Mouse (Mus musculus): ENCODE results near the gene Srms. TPM values are rescaled to one million over a fixed set of nuclear protein-coding genes. Genes with fewer than 3 reads are reported as not detected.

Srms gene
- polyA plus RNA-seq, 1 experiment from 2014 or later = 0.32 TPM

GRCm38 (mm10) chr2:181160821-181161220 is 52.2 kb downstream of the Srms start:
- no peak overlapping the region for H3K4me2 ChIP-seq
- H3K9me3 ChIP-seq (replicated peaks) = no peaks in the 10 kb centered on the region
- no peak for ATAC-seq (ENCODE audit: insufficient number of reproducible peaks, low FRiP score)
- H3K27ac ChIP-seq (ENCODE audit: poor library complexity, severe bottlenecking) = no peak overlapping the region
- H3K36me3 ChIP-seq = no peaks in the 10 kb centered on the region
- WGBS = 69% methylated on average over 4 of the region's 4 CpGs
- no peak overlapping the region for H3K4me3 ChIP-seq
- no peak overlapping the region for H3K9ac ChIP-seq
- H3K27me3 ChIP-seq (replicated peaks) = peaks cover 35% of the 10 kb centered on the region
- H3K4me1 ChIP-seq (replicated peaks) = peaks cover 38% of the 10 kb centered on the region

GRCm38 (mm10) chr2:181159771-181160170 is 53.2 kb downstream of the Srms start:
- H3K9me3 ChIP-seq (replicated peaks) = no peaks in the 10 kb centered on the region
- peaks cover 48% of the 10 kb centered on the region for H3K4me1 ChIP-seq (replicated peaks)
- peak overlapping the region; percentile 56 for H3K4me2 ChIP-seq
- no peaks in the 10 kb centered on the region for H3K36me3 ChIP-seq
- H3K27ac ChIP-seq (ENCODE audit: poor library complexity, severe bottlenecking) = peak overlapping the region; percentile 94
- H3K27me3 ChIP-seq (replicated peaks) = peaks cover 43% of the 10 kb centered on the region
- no peak overlapping the region for H3K4me3 ChIP-seq
- H3K9ac ChIP-seq = 0 out of 2 replicates have a peak overlapping the region, but pooled peaks have one; percentile 45
- WGBS = 0% methylated on average over 2 of the region's 2 CpGs
- peak; percentile 62; the same call in 1 of the 2 replicates for ATAC-seq (ENCODE audit: insufficient number of reproducible peaks, low FRiP score)

- peak overlapping the region; percentile 94 for H3K27ac ChIP-seq (ENCODE audit: poor library complexity, severe bottlenecking)
- WGBS = 30% methylated on average over 7 of the region's 7 CpGs
- 0 out of 2 replicates have a peak overlapping the region, but pooled peaks have one; percentile 34 for H3K9ac ChIP-seq
- peak overlapping the region; percentile 56 for H3K4me2 ChIP-seq
- ATAC-seq (ENCODE audit: insufficient number of reproducible peaks, low FRiP score) = peak; percentile 54; the same call in 1 of the 2 replicates
- H3K36me3 ChIP-seq = no peaks in the 10 kb centered on the region
- peaks cover 55% of the 10 kb centered on the region for H3K4me1 ChIP-seq (replicated peaks)
- no peaks in the 10 kb centered on the region for H3K9me3 ChIP-seq (replicated peaks)
- no peak overlapping the region for H3K4me3 ChIP-seq
- peaks cover 44% of the 10 kb centered on the region for H3K27me3 ChIP-seq (replicated peaks)
Observed at GRCm38 (mm10) chr2:181159091-181159514, 53.9 kb downstream of the Srms start.

GRCm38 (mm10) chr2:181158471-181158870 is 54.5 kb downstream of the Srms start:
- Histone ChIP-seq H3K9ac (no peak overlapping the region), H3K27ac (ENCODE audit: poor library complexity, severe bottlenecking) (peak overlapping the region; percentile 78), H3K36me3 (no peaks in the 10 kb centered on the region)

GRCm38 (mm10) chr2:181157716-181158302 is 55.2 kb downstream of the Srms start:
- H3K9me3 ChIP-seq (replicated peaks) = no peaks in the 10 kb centered on the region
- H3K36me3 ChIP-seq = peaks cover 6% of the 10 kb centered on the region
- H3K4me1 ChIP-seq (replicated peaks) = peaks cover 59% of the 10 kb centered on the region
- peaks cover 48% of the 10 kb centered on the region for H3K27me3 ChIP-seq (replicated peaks)
- ATAC-seq (ENCODE audit: insufficient number of reproducible peaks, low FRiP score) = no peak
- 73% methylated on average over 6 of the region's 6 CpGs for WGBS
- no peak overlapping the region for H3K4me3 ChIP-seq
- H3K4me2 ChIP-seq = no peak overlapping the region
- H3K9ac ChIP-seq = no peak overlapping the region
- no peak overlapping the region for H3K27ac ChIP-seq (ENCODE audit: poor library complexity, severe bottlenecking)

More at GRCm38 (mm10) chr2:181158471-181158870, 54.5 kb downstream of the Srms start:
- H3K4me3 ChIP-seq = no peak overlapping the region
- H3K9me3 ChIP-seq (replicated peaks) = no peaks in the 10 kb centered on the region
- H3K27me3 ChIP-seq (replicated peaks) = peaks cover 44% of the 10 kb centered on the region
- no peak for ATAC-seq (ENCODE audit: insufficient number of reproducible peaks, low FRiP score)
- peaks cover 59% of the 10 kb centered on the region for H3K4me1 ChIP-seq (replicated peaks)
- 81% methylated on average over 2 of the region's 2 CpGs for WGBS
- no peak overlapping the region for H3K4me2 ChIP-seq

GRCm38 (mm10) chr2:181157180-181157579 is 55.8 kb downstream of the Srms start:
- ATAC-seq (ENCODE audit: insufficient number of reproducible peaks, low FRiP score) = no peak
- Histone ChIP-seq H3K27me3 (replicated peaks) (peaks cover 53% of the 10 kb centered on the region), H3K9me3 (replicated peaks) (no peaks in the 10 kb centered on the region), H3K4me3 (peak overlapping the region; percentile 55), H3K9ac (peak overlapping the region; percentile 76; the same call in 1 of the 2 replicates), H3K27ac (ENCODE audit: poor library complexity, severe bottlenecking) (peak overlapping the region; percentile 79; the same call in 1 of the 2 replicates), H3K36me3 (peaks cover 11% of the 10 kb centered on the region), H3K4me2 (peak overlapping the region; percentile 62), H3K4me1 (replicated peaks) (peaks cover 59% of the 10 kb centered on the region)
- 62% methylated on average over 4 of the region's 4 CpGs for WGBS

GRCm38 (mm10) chr2:181156248-181157121 is 56.5 kb downstream of the Srms start, which contains the start of gene Eef1a2:
Eef1a2 (minus strand) TSS chr2:181157014.
- Histone ChIP-seq H3K27ac (ENCODE audit: poor library complexity, severe bottlenecking) (peak within 1 kb of the TSS; percentile 79), H3K4me1 (replicated peaks) (peaks cover 59% of the 10 kb centered on the region), H3K27me3 (replicated peaks) (peaks cover 57% of the 10 kb centered on the region), H3K9me3 (replicated peaks) (no peaks in the 10 kb centered on the region), H3K4me3 (peak within 1 kb of the TSS; percentile 55), H3K9ac (peak within 1 kb of the TSS; percentile 76), H3K36me3 (peaks cover 14% of the 10 kb centered on the region), H3K4me2 (peak within 1 kb of the TSS; percentile 62)
- 2% methylated on average over 55 of the region's 55 CpGs for WGBS
- ATAC-seq (ENCODE audit: insufficient number of reproducible peaks, low FRiP score) = peak; percentile 37; the same call in 1 of the 2 replicates

- WGBS = 61% methylated on average over 4 of the region's 4 CpGs
- Histone ChIP-seq H3K36me3 (peaks cover 17% of the 10 kb centered on the region), H3K4me3 (peak overlapping the region; percentile 55), H3K4me2 (peak overlapping the region; percentile 62), H3K27me3 (replicated peaks) (peaks cover 58% of the 10 kb centered on the region), H3K4me1 (replicated peaks) (peaks cover 62% of the 10 kb centered on the region), H3K27ac (ENCODE audit: poor library complexity, severe bottlenecking) (peak overlapping the region; percentile 79), H3K9me3 (replicated peaks) (no peaks in the 10 kb centered on the region), H3K9ac (peak overlapping the region; percentile 76)
- 0 out of 2 replicates have a peak, but pooled peaks have one; percentile 2 for ATAC-seq (ENCODE audit: insufficient number of reproducible peaks, low FRiP score)
Observed at GRCm38 (mm10) chr2:181155801-181156200, 57.2 kb downstream of the Srms start.

Other genes with a start within 250 kb of the Srms start
- gene Arfgap1, start 246.0 kb downstream of the Srms start, polyA plus RNA-seq (2016; fragmentation: Nextera tagmentation; extraction: Ambion mirVana) = 87.0 and 88.0 TPM in 2 replicates
- 0.20 and 0.23 TPM in 2 replicates for gene Col20a1, start 226.7 kb downstream of the Srms start, polyA plus RNA-seq (2016; fragmentation: Nextera tagmentation; extraction: Ambion mirVana)
- gene Chrna4, start 169.6 kb downstream of the Srms start, polyA plus RNA-seq (2016; fragmentation: Nextera tagmentation; extraction: Ambion mirVana) = 0.19 and 0.31 TPM in 2 replicates
- 0.11 TPM in 1 of 2 replicates, not detected in the other for gene Kcnq2, start 77.9 kb downstream of the Srms start, polyA plus RNA-seq (2016; fragmentation: Nextera tagmentation; extraction: Ambion mirVana)
- 7.7 and 7.9 TPM in 2 replicates for gene Eef1a2, start 56.2 kb downstream of the Srms start, polyA plus RNA-seq (2016; fragmentation: Nextera tagmentation; extraction: Ambion mirVana)
- 174 and 175 TPM in 2 replicates for gene Ppdpf, start 25.9 kb downstream of the Srms start, polyA plus RNA-seq (2016; fragmentation: Nextera tagmentation; extraction: Ambion mirVana)
- not detected in 2 replicates for gene Ptk6, start 10.4 kb downstream of the Srms start, polyA plus RNA-seq (2016; fragmentation: Nextera tagmentation; extraction: Ambion mirVana)
- not detected in 2 replicates for gene Fndc11, start 6.8 kb upstream of the Srms start, polyA plus RNA-seq (2016; fragmentation: Nextera tagmentation; extraction: Ambion mirVana)
- 1.7 and 1.9 TPM in 2 replicates for gene Helz2, start 28.8 kb upstream of the Srms start, polyA plus RNA-seq (2016; fragmentation: Nextera tagmentation; extraction: Ambion mirVana)
- 10.3 and 10.7 TPM in 2 replicates for gene Gmeb2, start 74.8 kb upstream of the Srms start, polyA plus RNA-seq (2016; fragmentation: Nextera tagmentation; extraction: Ambion mirVana)
- gene Stmn3, start 101.3 kb upstream of the Srms start, polyA plus RNA-seq (2016; fragmentation: Nextera tagmentation; extraction: Ambion mirVana) = 0.45 and 0.80 TPM in 2 replicates
- 29.0 and 30.0 TPM in 2 replicates for gene Rtel1, start 106.6 kb upstream of the Srms start, polyA plus RNA-seq (2016; fragmentation: Nextera tagmentation; extraction: Ambion mirVana)
- gene Zgpat, start 151.7 kb upstream of the Srms start, polyA plus RNA-seq (2016; fragmentation: Nextera tagmentation; extraction: Ambion mirVana) = 33.8 and 33.9 TPM in 2 replicates
- gene Arfrp1, start 152.2 kb upstream of the Srms start, polyA plus RNA-seq (2016; fragmentation: Nextera tagmentation; extraction: Ambion mirVana) = 50.0 and 54.1 TPM in 2 replicates
- 16.2 and 16.9 TPM in 2 replicates for gene Lime1, start 166.9 kb upstream of the Srms start, polyA plus RNA-seq (2016; fragmentation: Nextera tagmentation; extraction: Ambion mirVana)
- 13.5 and 15.1 TPM in 2 replicates for gene Zbtb46, start 246.2 kb upstream of the Srms start, polyA plus RNA-seq (2016; fragmentation: Nextera tagmentation; extraction: Ambion mirVana)

Data from heart, embryonic 12.5 days (tissue).